Mouse (Mus musculus): ENCODE measurements around the gene Tarsl2. TPM values are rescaled to one million over a fixed set of nuclear protein-coding genes. Genes with fewer than 3 reads are reported as not detected.

Gene Tarsl2
- polyA plus RNA-seq, 1 experiment from 2014 or later, result 9.1 TPM

DNA sequence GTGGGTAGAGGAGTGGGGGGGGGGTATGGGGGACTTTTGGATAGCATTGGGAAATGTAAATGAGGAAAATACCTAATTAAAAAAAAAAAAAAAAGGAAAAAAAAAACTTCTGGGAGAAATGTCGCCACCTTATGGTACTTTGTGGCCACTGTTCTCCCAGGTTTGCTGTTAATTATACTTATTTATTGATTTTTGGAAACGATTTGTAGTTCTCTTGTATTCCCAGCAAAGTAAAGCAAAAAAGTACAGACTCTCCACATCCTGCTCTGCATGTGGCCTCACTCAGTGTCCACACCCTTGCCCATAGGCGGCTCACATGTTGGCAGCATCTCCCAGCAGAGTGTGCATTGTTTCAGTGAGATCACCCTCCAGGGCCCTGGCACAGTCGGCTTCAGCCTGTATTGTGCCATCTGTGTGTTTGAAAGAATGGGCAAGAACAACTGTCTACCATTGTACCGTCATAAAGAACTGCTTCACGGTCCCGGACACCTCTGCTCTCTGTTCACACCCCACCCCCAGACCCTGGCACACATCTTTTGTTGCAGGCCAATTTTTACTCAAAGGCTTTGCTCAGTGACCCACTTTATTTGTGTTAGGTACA is 6.4 kb upstream of the Tarsl2 start:
- H3K9ac ChIP-seq, result no peak overlapping the region
- WGBS, result 64% methylated on average over 7 of the region's 7 CpGs
- ATAC-seq (ENCODE audit: insufficient read depth) (no peak), DNase-seq (no peak)
- H3K36me3 ChIP-seq (ENCODE audit: insufficient read depth), result no peaks in the 10 kb centered on the region
- no peaks in the 10 kb centered on the region for H3K9me3 ChIP-seq (ENCODE audit: low read depth, low read length)
- H3K27me3 ChIP-seq (ENCODE audit: insufficient read depth, low read length), result no peaks in the 10 kb centered on the region
- no peaks in the 10 kb centered on the region for H3K4me1 ChIP-seq (ENCODE audit: insufficient read depth)
- TF ChIP-seq CTCF (IDR thresholded peaks at IDR 0.05; ENCODE audit: low read depth), result peak; percentile 15; the same call in 1 of the 2 replicates
- no peak overlapping the region for H3K4me2 ChIP-seq
- H3K27ac ChIP-seq (ENCODE audit: low read depth), result no peak overlapping the region
- H3K4me3 ChIP-seq (ENCODE audit: low read depth, low read length), result no peak overlapping the region

DNA sequence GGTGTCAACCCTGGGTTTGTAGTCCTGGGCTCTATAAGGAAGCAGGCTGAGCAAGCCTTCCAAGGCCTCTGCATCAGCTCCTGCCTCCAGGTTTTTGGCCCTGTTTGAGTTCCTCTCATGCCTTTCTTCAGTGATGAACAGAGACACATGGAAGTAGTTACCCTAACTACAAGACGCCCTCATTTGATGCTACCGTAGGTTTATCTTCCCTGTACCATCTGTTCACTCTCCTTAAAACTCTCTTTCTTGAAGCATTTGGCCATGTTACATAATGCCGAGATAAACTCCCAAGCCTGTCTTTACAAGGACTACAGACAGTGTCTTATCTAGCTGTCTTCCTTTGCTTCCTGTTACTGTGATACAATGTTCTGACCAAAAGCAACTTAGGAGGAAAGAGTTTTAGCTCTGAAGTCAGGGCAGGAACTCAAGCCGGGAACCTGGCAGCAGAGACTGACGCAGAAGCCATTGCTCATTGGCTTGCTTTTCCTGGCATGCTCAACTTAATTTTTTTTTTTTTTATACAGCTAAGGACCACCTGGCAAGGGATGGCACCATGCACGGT is 4.8 kb upstream of the Tarsl2 start:
- Histone ChIP-seq H3K27me3 (ENCODE audit: insufficient read depth, low read length) (no peaks in the 10 kb centered on the region), H3K4me1 (ENCODE audit: insufficient read depth) (no peaks in the 10 kb centered on the region), H3K27ac (ENCODE audit: low read depth) (no peak overlapping the region), H3K4me3 (ENCODE audit: low read depth, low read length) (no peak overlapping the region), H3K9ac (no peak overlapping the region), H3K36me3 (ENCODE audit: insufficient read depth) (no peaks in the 10 kb centered on the region), H3K4me2 (no peak overlapping the region), H3K9me3 (ENCODE audit: low read depth, low read length) (no peaks in the 10 kb centered on the region)
- DNase-seq, result no peak
- no peak for TF ChIP-seq CTCF (IDR thresholded peaks at IDR 0.05; ENCODE audit: low read depth)
- ATAC-seq (ENCODE audit: insufficient read depth), result no peak
- WGBS, result 51% methylated on average over 6 of the region's 6 CpGs

- ATAC-seq (ENCODE audit: insufficient read depth), result no peak
Observed at GRCm38 (mm10) chr7:65640672-65641071, 4.0 kb upstream of the Tarsl2 start.

DNA sequence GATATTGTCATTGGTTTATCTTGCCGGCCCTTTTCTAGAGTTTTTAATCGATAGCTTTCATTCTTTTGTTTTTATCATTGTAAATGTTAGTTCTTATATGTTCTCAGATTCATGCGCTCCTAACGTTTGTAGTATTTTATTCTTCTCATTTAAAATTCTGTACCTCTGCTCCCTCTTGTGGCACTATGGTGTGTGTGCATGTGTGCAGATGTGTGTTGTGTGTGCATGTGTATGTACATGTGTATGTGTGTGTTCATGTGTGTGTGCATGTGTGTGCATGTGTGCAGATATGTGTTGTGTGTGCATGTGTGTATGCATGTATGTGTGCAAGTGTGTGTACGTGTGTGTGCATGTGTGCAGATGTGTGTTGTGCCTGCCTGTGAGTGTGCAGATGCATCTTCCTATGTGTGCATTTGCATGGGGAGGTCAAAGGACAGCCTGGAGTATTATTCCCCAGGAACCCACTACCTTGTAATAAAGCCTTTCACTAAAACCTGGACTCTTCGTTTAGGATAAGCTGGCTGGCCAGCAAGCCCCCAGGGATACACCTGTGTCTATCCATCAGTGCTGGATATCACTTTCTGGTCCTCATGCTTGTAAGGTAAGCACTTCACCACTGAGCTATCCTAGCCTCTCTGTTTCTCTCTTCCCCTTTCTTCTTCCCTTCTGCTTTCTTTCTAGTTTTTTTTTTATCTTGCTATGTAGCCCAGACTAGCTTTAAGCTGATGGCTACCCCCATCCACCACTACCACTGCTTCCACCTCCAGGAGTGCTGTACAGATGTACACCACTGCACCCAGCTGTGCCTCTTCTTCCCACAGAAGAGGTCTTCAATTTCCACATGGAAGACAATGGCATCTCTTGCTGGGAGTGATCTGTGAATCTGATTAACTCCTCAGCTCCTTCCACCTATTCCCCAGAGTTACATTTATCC is 2.1 kb upstream of the Tarsl2 start:
- H3K4me2 ChIP-seq, result no peak overlapping the region

More at GRCm38 (mm10) chr7:65640672-65641071, 4.0 kb upstream of the Tarsl2 start:
- 59% methylated on average over 6 of the region's 6 CpGs for WGBS
- no peak for DNase-seq
- Histone ChIP-seq H3K4me2 (no peak overlapping the region), H3K4me3 (ENCODE audit: low read depth, low read length) (no peak overlapping the region), H3K27me3 (ENCODE audit: insufficient read depth, low read length) (no peaks in the 10 kb centered on the region), H3K36me3 (ENCODE audit: insufficient read depth) (no peaks in the 10 kb centered on the region), H3K27ac (ENCODE audit: low read depth) (no peak overlapping the region), H3K9ac (no peak overlapping the region), H3K4me1 (ENCODE audit: insufficient read depth) (no peaks in the 10 kb centered on the region), H3K9me3 (ENCODE audit: low read depth, low read length) (no peaks in the 10 kb centered on the region)
- TF ChIP-seq CTCF (IDR thresholded peaks at IDR 0.05; ENCODE audit: low read depth), result no peak

DNA sequence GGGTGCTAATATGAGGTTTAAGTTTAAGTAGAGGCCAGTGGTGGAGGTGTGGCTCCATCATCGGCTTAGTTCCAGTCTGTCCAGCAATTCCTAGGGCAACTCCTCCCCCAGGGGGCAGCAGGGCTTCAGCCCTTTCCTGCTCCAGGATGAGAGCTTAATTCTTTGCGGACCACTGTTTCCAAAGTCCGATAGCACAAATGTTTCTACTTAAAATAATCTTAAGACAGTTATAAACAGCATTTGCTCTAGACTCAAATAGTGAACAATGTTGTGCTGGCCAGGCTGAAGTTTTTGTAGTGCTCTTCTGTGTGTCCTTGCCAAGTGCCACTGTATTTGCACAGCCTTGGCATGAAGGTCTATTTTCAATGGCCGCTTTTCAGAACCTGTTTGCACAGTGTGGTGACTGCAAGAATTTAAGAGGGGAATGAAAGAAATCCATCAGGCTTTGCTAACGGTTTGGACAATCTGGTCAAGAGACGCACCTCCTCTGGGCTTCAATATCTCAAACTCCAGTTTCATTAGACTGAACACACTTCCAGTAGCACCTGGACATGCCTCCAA is 757 bp upstream of the Tarsl2 start:
- Histone ChIP-seq H3K9me3 (ENCODE audit: low read depth, low read length) (no peaks in the 10 kb centered on the region), H3K36me3 (ENCODE audit: insufficient read depth) (0 out of 2 replicates have a peak, but pooled peaks cover 6% of the 10 kb centered on the region), H3K27ac (ENCODE audit: low read depth) (peak overlapping the region; percentile 30; the same call in 1 of the 2 replicates), H3K4me2 (peak overlapping the region; percentile 87), H3K9ac (no peak overlapping the region), H3K27me3 (ENCODE audit: insufficient read depth, low read length) (no peaks in the 10 kb centered on the region), H3K4me1 (ENCODE audit: insufficient read depth) (no peaks in the 10 kb centered on the region), H3K4me3 (ENCODE audit: low read depth, low read length) (peak overlapping the region; percentile 68; the same call in 1 of the 2 replicates)
- 0 out of 2 replicates have a peak, but pooled peaks have one; percentile 28 for TF ChIP-seq CTCF (IDR thresholded peaks at IDR 0.05; ENCODE audit: low read depth)
- ATAC-seq (ENCODE audit: insufficient read depth) (peak; percentile 39), DNase-seq (peak; percentile 45)
- WGBS, result 21% methylated on average over 6 of the region's 6 CpGs

More for the DNA sequence above, 2.1 kb upstream of the Tarsl2 start:
- Histone ChIP-seq H3K36me3 (ENCODE audit: insufficient read depth) (no peaks in the 10 kb centered on the region), H3K4me3 (ENCODE audit: low read depth, low read length) (no peak overlapping the region), H3K4me1 (ENCODE audit: insufficient read depth) (no peaks in the 10 kb centered on the region), H3K27ac (ENCODE audit: low read depth) (no peak overlapping the region), H3K9ac (no peak overlapping the region), H3K27me3 (ENCODE audit: insufficient read depth, low read length) (no peaks in the 10 kb centered on the region), H3K9me3 (ENCODE audit: low read depth, low read length) (no peaks in the 10 kb centered on the region)
- peak; percentile 59 for DNase-seq
- 67% methylated on average over 6 of the region's 6 CpGs for WGBS
- TF ChIP-seq CTCF (IDR thresholded peaks at IDR 0.05; ENCODE audit: low read depth), result peak; percentile 72
- ATAC-seq (ENCODE audit: insufficient read depth), result no peak

DNA sequence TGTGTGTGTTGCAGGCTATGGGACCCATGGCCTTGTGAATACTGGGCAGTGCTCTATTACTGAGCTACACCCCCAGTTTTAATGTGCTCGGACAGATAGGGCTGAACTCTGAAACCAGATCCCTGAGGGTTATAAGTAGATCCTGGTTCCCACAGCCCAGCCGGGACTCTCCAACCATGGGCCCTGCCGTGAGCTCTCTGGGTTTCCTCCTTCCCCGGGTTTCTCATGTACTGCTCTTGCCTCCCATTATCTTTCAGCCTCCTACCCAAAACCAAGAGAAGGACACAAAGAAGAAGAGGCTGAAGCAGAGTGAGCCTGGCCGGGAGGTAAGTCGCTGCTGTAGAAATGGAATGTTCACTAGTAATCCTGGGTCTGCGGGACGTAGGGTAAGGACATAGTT is 1.3 kb downstream of the Tarsl2 start:
- Histone ChIP-seq H3K27ac (ENCODE audit: low read depth) (no peak overlapping the region), H3K4me3 (ENCODE audit: low read depth, low read length) (0 out of 2 replicates have a peak overlapping the region, but pooled peaks have one; percentile 3), H3K9ac (no peak overlapping the region), H3K36me3 (ENCODE audit: insufficient read depth) (peaks cover 8% of the 10 kb centered on the region; the same call in 1 of the 2 replicates), H3K4me1 (ENCODE audit: insufficient read depth) (no peaks in the 10 kb centered on the region), H3K4me2 (peak overlapping the region; percentile 87), H3K9me3 (ENCODE audit: low read depth, low read length) (no peaks in the 10 kb centered on the region), H3K27me3 (ENCODE audit: insufficient read depth, low read length) (no peaks in the 10 kb centered on the region)
- TF ChIP-seq CTCF (IDR thresholded peaks at IDR 0.05; ENCODE audit: low read depth), result no peak
- ATAC-seq (ENCODE audit: insufficient read depth) (no peak), DNase-seq (no peak)
- WGBS, result 83% methylated on average over 8 of the region's 8 CpGs

All from lung, embryonic 14.5 days (tissue).